ENCODE assay signal across 8 mouse cellular contexts in the genomic region with DNA sequence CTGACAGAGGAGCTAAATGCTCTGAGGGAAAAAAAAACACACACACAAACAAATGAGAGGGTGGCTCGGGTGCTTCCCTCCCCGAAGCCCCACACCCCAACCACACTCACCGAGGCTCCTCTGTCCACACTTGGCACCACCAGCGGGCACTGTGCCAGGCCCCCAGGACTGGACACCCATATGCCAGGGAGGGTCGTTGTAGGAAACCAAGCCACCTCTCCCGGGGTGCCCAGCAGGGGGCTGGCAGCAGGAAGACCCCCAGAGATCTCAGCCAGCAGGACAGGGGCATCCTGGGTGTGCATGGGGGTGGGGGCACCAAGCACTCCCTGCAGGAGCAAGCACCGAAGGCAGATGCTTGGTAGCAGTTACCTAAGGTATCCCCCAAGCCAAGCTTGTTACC. TPM values are rescaled to one million over a fixed set of nuclear protein-coding genes. Genes with fewer than 3 reads are reported as not detected.
DNase-seq lines count a peak whose midpoint lies in the region; ATAC-seq and TF ChIP-seq lines count a peak whose summit lies in the region.

Gm43738 (minus strand) TSS at position 289 of the 400 bp plus-strand sequence.

- peak; percentile 55 for DNase-seq in cerebellum, adult 11 months
- no peak for DNase-seq in spleen, adult 2 months (ENCODE audit: low read depth in 1 of 2, low spot score in 2 of 2)
- no peak for DNase-seq in spleen, postnatal 4 days (ENCODE audit: low spot score in 2 of 2)
- no peak for DNase-seq in hindbrain, embryonic 14.5 days (ENCODE audit: low spot score)
- no peak for DNase-seq in left cerebral cortex, adult 9 months (ENCODE audit: low spot score in 2 of 2)

- ATAC-seq in cerebellum, adult (ENCODE audit: insufficient number of reproducible peaks, low FRiP score, low TSS enrichment): no peak
- ATAC-seq in hindbrain, embryonic 14.5 days (ENCODE audit: low FRiP score): no peak
- ATAC-seq in midbrain, embryonic 16.5 days: no peak
- no peak for ATAC-seq in erythroid progenitor cell, adult 5-6 weeks (replicated peaks; ENCODE audit: low FRiP score, poor library complexity, severe bottlenecking)

- peaks cover 4% of the 10 kb centered on the region; the same call in 1 of the 2 replicates for H3K4me1 ChIP-seq in spleen, adult 2 months (ENCODE audit: control insufficient read depth, insufficient read depth, insufficient read length)
- peaks cover 16% of the 10 kb centered on the region for H3K4me1 ChIP-seq in hindbrain, embryonic 14.5 days (replicated peaks; ENCODE audit: control insufficient read depth, insufficient read depth, low read length)
- H3K4me1 ChIP-seq in midbrain, embryonic 16.5 days (ENCODE audit: control insufficient read depth, insufficient read depth, low read length): peaks cover 20% of the 10 kb centered on the region

- TF ChIP-seq CTCF in spleen, adult 2 months (IDR thresholded peaks at IDR 0.05; ENCODE audit: extremely low read depth, insufficient read depth, insufficient read length, insufficient replicate concordance): no peak

- no peak for TF ChIP-seq POLR2A in spleen, adult 2 months (IDR thresholded peaks at IDR 0.05; ENCODE audit: low read depth, low read length)

- no peaks in the 10 kb centered on the region for H3K27me3 ChIP-seq in spleen, adult 2 months (ENCODE audit: control insufficient read depth, insufficient read depth, low read length)
- H3K27me3 ChIP-seq in hindbrain, embryonic 14.5 days (ENCODE audit: control insufficient read depth, insufficient read depth, low read length): no peaks in the 10 kb centered on the region
- H3K27me3 ChIP-seq in midbrain, embryonic 16.5 days (ENCODE audit: control insufficient read depth, insufficient read depth, low read depth, low read length): no peaks in the 10 kb centered on the region

- peaks cover 5% of the 10 kb centered on the region; the same call in 1 of the 2 replicates for H3K36me3 ChIP-seq in spleen, adult 2 months (ENCODE audit: control insufficient read depth, insufficient read depth, low read length)
- H3K36me3 ChIP-seq in hindbrain, embryonic 14.5 days (replicated peaks; ENCODE audit: control insufficient read depth, insufficient read depth): peaks cover 45% of the 10 kb centered on the region
- peaks cover 7% of the 10 kb centered on the region; the same call in 1 of the 2 replicates for H3K36me3 ChIP-seq in midbrain, embryonic 16.5 days (ENCODE audit: control insufficient read depth, insufficient read depth, low read length)

- H3K9me3 ChIP-seq in hindbrain, embryonic 14.5 days (ENCODE audit: control insufficient read depth, low read length): no peaks in the 10 kb centered on the region
- H3K9me3 ChIP-seq in midbrain, embryonic 16.5 days (replicated peaks; ENCODE audit: control insufficient read depth, low read length, poor library complexity, severe bottlenecking): no peaks in the 10 kb centered on the region

- peak within 1 kb of the TSS; percentile 80 for H3K4me2 ChIP-seq in hindbrain, embryonic 14.5 days (replicated peaks)
- H3K4me2 ChIP-seq in midbrain, embryonic 16.5 days (ENCODE audit: low read length): peak within 1 kb of the TSS; percentile 93

- H3K27ac ChIP-seq in spleen, adult 2 months (ENCODE audit: insufficient read depth, low read length): 0 out of 2 replicates have a peak within 1 kb of the TSS, but pooled peaks have one; percentile 6
- peak within 1 kb of the TSS; percentile 80 for H3K27ac ChIP-seq in hindbrain, embryonic 14.5 days
- peak within 1 kb of the TSS; percentile 82 for H3K27ac ChIP-seq in midbrain, embryonic 16.5 days (ENCODE audit: low read length)

- peak within 1 kb of the TSS; percentile 65 for H3K9ac ChIP-seq in hindbrain, embryonic 14.5 days
- H3K9ac ChIP-seq in midbrain, embryonic 16.5 days (ENCODE audit: low read depth, low read length): peak within 1 kb of the TSS; percentile 72

- WGBS in spleen, adult 2 months: 38% methylated on average over 7 of the region's 7 CpGs
- 46% methylated on average over 7 of the region's 7 CpGs for WGBS in hindbrain, embryonic 14.5 days
- 39% methylated on average over 7 of the region's 7 CpGs for WGBS in midbrain, embryonic 16.5 days

- H3K4me3 ChIP-seq in spleen, adult 2 months (ENCODE audit: extremely low read depth, insufficient read depth, insufficient read length): peak within 1 kb of the TSS; percentile 84
- H3K4me3 ChIP-seq in hindbrain, embryonic 14.5 days (replicated peaks; ENCODE audit: low read length): peak within 1 kb of the TSS; percentile 65
- peak within 1 kb of the TSS; percentile 56 for H3K4me3 ChIP-seq in midbrain, embryonic 16.5 days (ENCODE audit: low read depth, low read length)

RNA-seq across cellular contexts. Expression of gene Gm43738, which starts in this region (rescaled TPM):
- not detected in 2 replicates for polyA plus RNA-seq in spleen, adult 2 months (2012; rRNA removed)
- not detected in 2 replicates for polyA plus RNA-seq in hindbrain, embryonic 14.5 days (2014; fragmentation: Nextera tagmentation; extraction: Ambion mirVana)
- polyA plus RNA-seq in midbrain, embryonic 16.5 days (2015; fragmentation: Nextera tagmentation; extraction: Ambion mirVana): 0.14 TPM in 1 of 2 replicates, not detected in the other
- total RNA-seq in erythroid progenitor cell, adult 5-6 weeks (2015; ENCODE audit: low replicate concordance): not detected in 2 replicates
- total RNA-seq in erythroid progenitor cell, adult 5-6 weeks (2017; ENCODE audit: low replicate concordance): not detected in 2 replicates

Comparison
In these comparisons a context has a peak if more than half of its experiments do, and no peak if none do; other contexts are left out.
1. H3K27ac ChIP-seq: peak in every context shown above with its lines; median percentile 82 in midbrain, embryonic 16.5 days; 80 in hindbrain, embryonic 14.5 days; 6 in spleen, adult 2 months.